Mouse (Mus musculus) common myeloid progenitor, adult 5-6 weeks (primary cell): ENCODE results near the gene Triobp. TPM values are rescaled to one million over a fixed set of nuclear protein-coding genes. Genes with fewer than 3 reads are reported as not detected.

Experiments
- ATAC-seq: replicated peaks from 2 replicates; pipeline ENCODE4 v1.8.0; 2016; ENCODE audit warnings: low read depth, mild to moderate bottlenecking, moderate TSS enrichment, inconsistent platforms; ENCODE audit not compliant: poor library complexity, severe bottlenecking
- total RNA-seq: library from RNA; stranded (forward); fragments of 200-1000, 187-1606 nt; gene quantifications from 2 replicates; pipeline ENCODE4 v1.2.3, GENCODE M21; 2017

Triobp gene
- total RNA-seq, 1 experiment from 2014 or later = 25.0 TPM

- no peak for ATAC-seq
These were observed 103.4 kb downstream of the Triobp start for GRCm38 (mm10) chr15:79050964-79051363.

GRCm38 (mm10) chr15:79051461-79052360, 104.2 kb downstream of the Triobp start:
- ATAC-seq = peak; percentile 42

DNA sequence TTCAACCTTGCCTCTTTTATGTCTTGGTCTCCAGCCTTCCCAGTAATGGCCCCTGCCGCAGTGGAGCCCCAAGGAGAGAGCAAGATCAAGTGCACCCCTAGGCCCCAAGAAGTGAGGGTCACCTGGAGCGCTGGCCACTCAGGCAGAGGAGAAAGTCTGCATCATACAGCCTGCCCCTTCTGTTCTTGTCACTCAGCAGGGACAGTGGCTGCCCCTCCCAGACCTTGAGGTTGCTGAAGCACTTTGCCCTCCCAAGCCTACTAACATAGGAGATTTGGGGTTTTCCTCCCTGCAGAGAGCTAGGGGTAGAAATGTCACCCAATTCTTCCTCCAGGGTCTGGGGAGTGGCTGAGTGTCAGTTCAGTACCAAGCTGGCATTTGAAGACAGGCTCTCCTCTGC, 104.8 kb downstream of the Triobp start:
- ATAC-seq = no peak

Other genes starting within 250 kb of the Triobp start
- gene Elfn2, start 229.0 kb upstream of the Triobp start, total RNA-seq = not detected in 2 replicates
- 9.2 and 13.6 TPM in 2 replicates for gene Mfng, start 174.2 kb upstream of the Triobp start, total RNA-seq
- not detected in 2 replicates for gene Card10, start 144.7 kb upstream of the Triobp start, total RNA-seq
- not detected in 2 replicates for gene Cdc42ep1, start 105.1 kb upstream of the Triobp start, total RNA-seq
- not detected in 2 replicates for gene Lgals2, start 92.2 kb upstream of the Triobp start, total RNA-seq
- gene Gga1, start 70.5 kb upstream of the Triobp start, total RNA-seq = 9.3 and 19.5 TPM in 2 replicates
- gene Gm49510, start 48.1 kb upstream of the Triobp start, total RNA-seq = 2.7 TPM in 1 of 2 replicates, not detected in the other
- gene Sh3bp1, start 48.0 kb upstream of the Triobp start, total RNA-seq = 17.4 and 33.3 TPM in 2 replicates
- gene Pdxp, start 33.8 kb upstream of the Triobp start, total RNA-seq = 4.1 and 9.2 TPM in 2 replicates
- 322 and 335 TPM in 2 replicates for gene Lgals1, start 21.0 kb upstream of the Triobp start, total RNA-seq
- 27.8 and 29.7 TPM in 2 replicates for gene Nol12, start 12.8 kb upstream of the Triobp start, total RNA-seq
- 53.4 and 60.7 TPM in 2 replicates for gene H1f0, start 80.7 kb downstream of the Triobp start, total RNA-seq
- gene Galr3, start 94.2 kb downstream of the Triobp start, total RNA-seq = 1.4 and 3.5 TPM in 2 replicates
- 12.0 and 18.3 TPM in 2 replicates for gene Ankrd54, start 115.2 kb downstream of the Triobp start, total RNA-seq
- 227 and 237 TPM in 2 replicates for gene Eif3l, start 127.5 kb downstream of the Triobp start, total RNA-seq
- gene Micall1, start 161.2 kb downstream of the Triobp start, total RNA-seq = 2.3 and 2.5 TPM in 2 replicates
- 72.3 and 128 TPM in 2 replicates for gene Polr2f, start 193.3 kb downstream of the Triobp start, total RNA-seq
- 0.14 TPM in 1 of 2 replicates, not detected in the other for gene 1700088E04Rik, start 193.5 kb downstream of the Triobp start, total RNA-seq
- not detected in 2 replicates for gene Sox10, start 217.5 kb downstream of the Triobp start, total RNA-seq